8 mouse cellular contexts compared by ENCODE assay signal in genomic region chr14:8003727-8004670, GRCm38 (mm10). TPM values are rescaled to one million over a fixed set of nuclear protein-coding genes. Genes with fewer than 3 reads are reported as not detected.
A peak's percentile ranks its signal among the peaks of the same experiment; 100 is the strongest.
DNase-seq lines count a peak whose midpoint lies in the region; ATAC-seq and TF ChIP-seq lines count a peak whose summit lies in the region.

No protein-coding gene starts in this region.

- ATAC-seq in forebrain, embryonic 14.5 days = no peak
- ATAC-seq in liver, embryonic 12.5 days = no peak

- no peak for TF ChIP-seq EP300 in CH12.LX (IDR thresholded peaks at IDR 0.05; ENCODE audit: low read length)

- H3K79me2 ChIP-seq in CH12.LX (replicated peaks; ENCODE audit: control insufficient read depth, extremely low read depth, insufficient read depth, poor library complexity, severe bottlenecking) = peaks cover 6% of the 10 kb centered on the region

- no peak for TF ChIP-seq CTCF in CH12.LX (conservative IDR thresholded peaks at IDR 0.05 in 1 of 2, IDR thresholded peaks at IDR 0.05 in 1 of 2; ENCODE audit: low read depth in 2 of 2, low read length in 2 of 2)

- TF ChIP-seq POLR2A in CH12.LX (IDR thresholded peaks at IDR 0.05; ENCODE audit: low read depth, low read length) = no peak

- in situ Hi-C loops in CH12.LX (cut with MboI; ENCODE audit: low pct_ligation_motif_present, low pct_unique_long_range_greater_than_20kb, low sequenced_read_pairs) = loop anchor here (5.0 kb wide), 2 partner anchors 38 to 42 kb away; no protein-coding TSS in a partner anchor

- no peaks in the 10 kb centered on the region for H3K9me3 ChIP-seq in CH12.LX (replicated peaks; ENCODE audit: low read length)
- no peaks in the 10 kb centered on the region for H3K9me3 ChIP-seq in forebrain, embryonic 14.5 days (replicated peaks; ENCODE audit: control insufficient read depth, low read length)
- no peaks in the 10 kb centered on the region for H3K9me3 ChIP-seq in liver, embryonic 12.5 days (replicated peaks)

- dilution Hi-C loops in CH12.LX (cut with MboI; ENCODE audit: extremely low pct_ligation_motif_present, extremely low pct_unique_long_range_greater_than_20kb, low sequenced_read_pairs) = no loop called here

- H3K27me3 ChIP-seq in CH12.LX (replicated peaks) = peaks cover 8% of the 10 kb centered on the region
- peaks cover 8% of the 10 kb centered on the region for H3K27me3 ChIP-seq in forebrain, embryonic 14.5 days (replicated peaks; ENCODE audit: control insufficient read depth, insufficient read depth, low read length)
- H3K27me3 ChIP-seq in liver, embryonic 12.5 days (replicated peaks) = peaks cover 57% of the 10 kb centered on the region

- peak overlapping the region; percentile 75 for H3K9ac ChIP-seq in CH12.LX (ENCODE audit: insufficient read depth, low read depth)
- peak overlapping the region; percentile 72 for H3K9ac ChIP-seq in forebrain, embryonic 14.5 days (ENCODE audit: low read length)
- H3K9ac ChIP-seq in liver, embryonic 12.5 days = peak overlapping the region; percentile 50; the same call in 1 of the 2 replicates

- DNase-seq in embryo, embryonic 10 days (ENCODE audit: low spot score) = peak; percentile 13
- no peak for DNase-seq in embryo, embryonic 9.5 days (ENCODE audit: extremely low spot score)
- no peak for DNase-seq in CH12.LX (ENCODE audit: extremely low read depth)
- DNase-seq in forebrain, embryonic 14.5 days (ENCODE audit: low spot score) = no peak
- no peak for DNase-seq in layer of hippocampus, postnatal 25 days (ENCODE audit: extremely low spot score in 1 of 2, low spot score in 1 of 2)
- no peak for DNase-seq in yolk sac, embryonic 10.5 days (ENCODE audit: low spot score)
- DNase-seq in gastrocnemius, postnatal 25 days = no peak

- H3K4me3 ChIP-seq in CH12.LX (replicated peaks in 1 of 3; ENCODE audit: low read depth in 2 of 3, low read length in 2 of 3, poor library complexity in 1 of 3) = peak overlapping the region; percentile 76 to 88 (median 82)
- peak overlapping the region; percentile 62 for H3K4me3 ChIP-seq in forebrain, embryonic 14.5 days (ENCODE audit: low read depth, low read length)
- peak overlapping the region; percentile 54 for H3K4me3 ChIP-seq in liver, embryonic 12.5 days

- peaks cover 0 to 13% of the 10 kb centered on the region in 2 experiments for H3K36me3 ChIP-seq in CH12.LX (replicated peaks in 1 of 2; ENCODE audit: control insufficient read depth in 1 of 2, insufficient read depth in 1 of 2, low read length in 1 of 2)
- no peaks in the 10 kb centered on the region for H3K36me3 ChIP-seq in forebrain, embryonic 14.5 days (ENCODE audit: control insufficient read depth, insufficient read depth, low read length)
- no peaks in the 10 kb centered on the region for H3K36me3 ChIP-seq in liver, embryonic 12.5 days

- peak overlapping the region; percentile 48 for H3K4me2 ChIP-seq in CH12.LX (ENCODE audit: insufficient read depth, low read depth, poor library complexity, severe bottlenecking)
- peak overlapping the region; percentile 68 for H3K4me2 ChIP-seq in forebrain, embryonic 14.5 days (ENCODE audit: low read length)
- peak overlapping the region; percentile 69 for H3K4me2 ChIP-seq in liver, embryonic 12.5 days

- no peak for TF ChIP-seq RAD21 in CH12.LX (IDR thresholded peaks at IDR 0.05; ENCODE audit: low read depth, low read length)

- H3K4me1 ChIP-seq in CH12.LX (ENCODE audit: control insufficient read depth in 1 of 2, insufficient read depth in 2 of 2) = peaks cover 32 to 59% of the 10 kb centered on the region in 2 experiments
- H3K4me1 ChIP-seq in forebrain, embryonic 14.5 days (ENCODE audit: control insufficient read depth, insufficient read depth, low read length) = peaks cover 9% of the 10 kb centered on the region; the same call in 1 of the 2 replicates
- H3K4me1 ChIP-seq in liver, embryonic 12.5 days = peaks cover 13% of the 10 kb centered on the region

- WGBS in forebrain, embryonic 14.5 days = 41% methylated on average over 18 of the region's 18 CpGs
- WGBS in liver, embryonic 12.5 days (ENCODE audit: insufficient replicate concordance) = 42% methylated on average over 18 of the region's 18 CpGs

- no peak overlapping the region for H3K27ac ChIP-seq in CH12.LX (ENCODE audit: insufficient read depth, low read depth)
- H3K27ac ChIP-seq in forebrain, embryonic 14.5 days (ENCODE audit: low read depth, low read length) = 0 out of 2 replicates have a peak overlapping the region, but pooled peaks have one; percentile 56
- no peak overlapping the region for H3K27ac ChIP-seq in liver, embryonic 12.5 days

TF ChIP-seq in CH12.LX, 34 proteins besides CTCF, POLR2A, EP300 and RAD21:
- TF ChIP-seq ZNF384 (IDR thresholded peaks at IDR 0.05; ENCODE audit: low read depth, low read length) (no peak), MXI1 (IDR thresholded peaks at IDR 0.05; ENCODE audit: low read depth, low read length) (no peak), ZC3H11A (IDR thresholded peaks at IDR 0.05; ENCODE audit: low read depth, low read length) (no peak), NELFE (IDR thresholded peaks at IDR 0.05; ENCODE audit: low read depth, low read length) (no peak), SMC3 (IDR thresholded peaks at IDR 0.05; ENCODE audit: low read depth, low read length) (no peak), TCF12 (IDR thresholded peaks at IDR 0.05; ENCODE audit: low read depth, low read length) (no peak), MYC (IDR thresholded peaks at IDR 0.05; ENCODE audit: low read depth, low read length) (no peak), ZMIZ1 (IDR thresholded peaks at IDR 0.05; ENCODE audit: low read depth, low read length) (no peak), NRF1 (IDR thresholded peaks at IDR 0.05; ENCODE audit: low read depth, low read length) (no peak), MAFK (IDR thresholded peaks at IDR 0.05; ENCODE audit: insufficient replicate concordance, low read length) (no peak), UBTF (IDR thresholded peaks at IDR 0.05; ENCODE audit: low read depth, low read length) (no peak), CHD1 (IDR thresholded peaks at IDR 0.05; ENCODE audit: low read depth, low read length) (no peak), MAX (IDR thresholded peaks at IDR 0.05; ENCODE audit: low read length) (no peak), MAZ (IDR thresholded peaks at IDR 0.05; ENCODE audit: low read depth, low read length) (no peak), TBP (conservative IDR thresholded peaks at IDR 0.05; ENCODE audit: low read depth, low read length) (no peak), JUN (IDR thresholded peaks at IDR 0.05; ENCODE audit: insufficient read depth, low read depth, low read length) (no peak), ETS1 (conservative IDR thresholded peaks at IDR 0.05; ENCODE audit: low read depth, low read length) (no peak), SIN3A (IDR thresholded peaks at IDR 0.05; ENCODE audit: low read length) (no peak), USF2 (conservative IDR thresholded peaks at IDR 0.05; ENCODE audit: low read depth, low read length) (no peak)

RNA-seq across cellular contexts. Expression of gene Abhd6, which starts 1.3 kb away (rescaled TPM):
- total RNA-seq in CH12.LX (2012; rRNA removed) = 36.0 and 38.1 TPM in 2 replicates
- 31.9 and 39.2 TPM in 2 replicates for total RNA-seq in CH12.LX (2014; rRNA removed)
- 45.2 and 55.9 TPM in 2 replicates for polyA plus RNA-seq in CH12.LX (2012; ENCODE audit: insufficient read length, low read depth)
- 33.5 and 34.1 TPM in 2 replicates for polyA plus RNA-seq in forebrain, embryonic 14.5 days (2014; fragmentation: Nextera tagmentation; extraction: Ambion mirVana)
- 8.2 and 10.6 TPM in 2 replicates for polyA plus RNA-seq in liver, embryonic 12.5 days (2016; fragmentation: Nextera tagmentation; extraction: Ambion mirVana)
- 10 to 100 TPM; 70.1 to 78.5 TPM for total RNA-seq in layer of hippocampus, postnatal 25 days (2021)
- total RNA-seq in gastrocnemius, postnatal 25 days (2021) = 1 to 10 TPM; 4.0 to 4.2 TPM

RNA-seq across cellular contexts. Expression of gene Dnase1l3, which starts 9.6 kb away (rescaled TPM):
- total RNA-seq in CH12.LX (2012; rRNA removed) = 1.5 and 2.5 TPM in 2 replicates
- 2.5 and 2.9 TPM in 2 replicates for total RNA-seq in CH12.LX (2014; rRNA removed)
- 30.4 and 36.0 TPM in 2 replicates for polyA plus RNA-seq in CH12.LX (2012; ENCODE audit: insufficient read length, low read depth)
- polyA plus RNA-seq in forebrain, embryonic 14.5 days (2014; fragmentation: Nextera tagmentation; extraction: Ambion mirVana) = 0.05 and 0.15 TPM in 2 replicates
- polyA plus RNA-seq in liver, embryonic 12.5 days (2016; fragmentation: Nextera tagmentation; extraction: Ambion mirVana) = 0.72 and 0.79 TPM in 2 replicates
- under 1 TPM in 1 of 2 experiments, not detected in 1; 0.07 TPM for total RNA-seq in layer of hippocampus, postnatal 25 days (2021)
- total RNA-seq in gastrocnemius, postnatal 25 days (2021) = not detected

RNA-seq across cellular contexts. Expression of gene Gm45521, which starts 46.9 kb away (rescaled TPM):
- total RNA-seq in CH12.LX (2012; rRNA removed) = not detected in 2 replicates
- not detected in 2 replicates for total RNA-seq in CH12.LX (2014; rRNA removed)
- not detected in 2 replicates for polyA plus RNA-seq in CH12.LX (2012; ENCODE audit: insufficient read length, low read depth)
- polyA plus RNA-seq in forebrain, embryonic 14.5 days (2014; fragmentation: Nextera tagmentation; extraction: Ambion mirVana) = 0.28 TPM in 1 of 2 replicates, not detected in the other
- polyA plus RNA-seq in liver, embryonic 12.5 days (2016; fragmentation: Nextera tagmentation; extraction: Ambion mirVana) = not detected in 2 replicates
- total RNA-seq in layer of hippocampus, postnatal 25 days (2021) = not detected
- not detected for total RNA-seq in gastrocnemius, postnatal 25 days (2021)

Comparison
In these comparisons a context has a peak if more than half of its experiments do, and no peak if none do; other contexts are left out.
1. RNA of gene Abhd6, which starts 1.3 kb away (total RNA-seq): 70.1 to 78.5 TPM in layer of hippocampus, postnatal 25 days and 31.9 to 39.2 TPM in CH12.LX; 4.0 to 4.2 TPM in gastrocnemius, postnatal 25 days; every median in the first group is over 4 times any median in the second.
2. Peak in every context shown above with its lines, with median percentiles within 50 percentile points of each other: H3K4me2 ChIP-seq, H3K4me3 ChIP-seq and H3K9ac ChIP-seq.